Mouse (Mus musculus) intestine, embryonic 15.5 days (tissue): Measurements from ENCODE around the gene Lrrc41. TPM values are rescaled to one million over a fixed set of nuclear protein-coding genes. Genes with fewer than 3 reads are reported as not detected.

Source experiments
- ATAC-seq: fragments of 200-750 bp; cut with Nextera tagmentation; 2 replicates; pipeline ENCODE4 v1.8.0; 2017; ENCODE audit warnings: moderate TSS enrichment, moderate library complexity
- H3K27ac ChIP-seq: fragments of 300-500 bp; sonication (generic); 2 replicates; pipeline ENCODE4 v1.5.1; 2015; ENCODE audit warnings: mild to moderate bottlenecking, inconsistent platforms
- H3K27me3 ChIP-seq: fragments of 300-500 bp; sonication (generic); replicated peaks from 2 replicates; pipeline ENCODE4 v1.6.1; 2015; ENCODE audit warnings: inconsistent platforms
- H3K36me3 ChIP-seq: fragments of 300-500 bp; sonication (generic); 2 replicates; pipeline ENCODE4 v1.6.1; 2015; ENCODE audit warnings: inconsistent platforms
- H3K4me1 ChIP-seq: fragments of 300-500 bp; sonication (generic); replicated peaks from 2 replicates; pipeline ENCODE4 v1.6.1; 2015; ENCODE audit warnings: inconsistent platforms
- H3K4me2 ChIP-seq: fragments of 300-500 bp; sonication (generic); replicated peaks from 2 replicates; pipeline ENCODE4 v1.6.1; 2015; ENCODE audit warnings: mild to moderate bottlenecking, inconsistent platforms
- H3K4me3 ChIP-seq: fragments of 300-500 bp; sonication (generic); replicated peaks from 2 replicates; pipeline ENCODE4 v1.5.1; 2015; ENCODE audit warnings: inconsistent platforms
- H3K9ac ChIP-seq: fragments of 300-500 bp; sonication (generic); 2 replicates; pipeline ENCODE4 v1.6.1; 2015; ENCODE audit warnings: inconsistent platforms
- H3K9me3 ChIP-seq: fragments of 300-500 bp; sonication (generic); 2 replicates; pipeline ENCODE4 v1.6.1; 2016; ENCODE audit warnings: inconsistent platforms
- WGBS: fragments of 180-500 bp; shearing (Covaris S2); methylation state at CpG from one replicate; pipeline ENCODE4 v1.1.7; 2015; 5-methylcytosine and 5-hydroxymethylcytosine counted together
- polyA plus RNA-seq: library from polyadenylated mRNA; unstranded; fragments of >200 nt; fragmentation: Nextera tagmentation; extraction: Ambion mirVana; gene quantifications from 2 replicates; pipeline ENCODE4 v1.2.1, GENCODE M21; 2015

Gene Lrrc41
- polyA plus RNA-seq, 1 experiment from 2014 or later, result 70.9 TPM

GRCm38 (mm10) chr4:116057559-116057958 lies 17.5 kb upstream of the Lrrc41 start:
- Histone ChIP-seq H3K9me3 (no peaks in the 10 kb centered on the region), H3K9ac (no peak overlapping the region), H3K36me3 (no peaks in the 10 kb centered on the region), H3K4me2 (no peak overlapping the region), H3K27me3 (no peaks in the 10 kb centered on the region), H3K27ac (no peak overlapping the region), H3K4me3 (no peak overlapping the region), H3K4me1 (0 out of 2 replicates have a peak, but pooled peaks cover 3% of the 10 kb centered on the region)
- no peak for ATAC-seq
- WGBS, result 4% methylated on average over 1 of the region's 1 CpGs

- Histone ChIP-seq H3K9ac (no peak overlapping the region), H3K4me3 (no peak overlapping the region), H3K27me3 (no peaks in the 10 kb centered on the region), H3K27ac (no peak overlapping the region), H3K9me3 (no peaks in the 10 kb centered on the region), H3K36me3 (no peaks in the 10 kb centered on the region), H3K4me2 (no peak overlapping the region), H3K4me1 (no peaks in the 10 kb centered on the region)
- no peak for ATAC-seq
- WGBS, result 77% methylated on average over 5 of the region's 5 CpGs
Measured at GRCm38 (mm10) chr4:116059012-116059726, 15.9 kb upstream of the Lrrc41 start.

- no peaks in the 10 kb centered on the region for H3K9me3 ChIP-seq
- H3K27ac ChIP-seq, result no peak overlapping the region
- H3K9ac ChIP-seq, result no peak overlapping the region
- H3K4me1 ChIP-seq, result no peaks in the 10 kb centered on the region
- no peak overlapping the region for H3K4me2 ChIP-seq
- 25% methylated on average over 1 of the region's 1 CpGs for WGBS
- H3K36me3 ChIP-seq, result peaks cover 10% of the 10 kb centered on the region; the same call in 1 of the 2 replicates
- H3K4me3 ChIP-seq, result no peak overlapping the region
- ATAC-seq, result no peak
- H3K27me3 ChIP-seq, result no peaks in the 10 kb centered on the region
Measured at GRCm38 (mm10) chr4:116063855-116064254, 11.2 kb upstream of the Lrrc41 start.

GRCm38 (mm10) chr4:116070116-116070515 lies 5.0 kb upstream of the Lrrc41 start:
- H3K27me3 ChIP-seq, result no peaks in the 10 kb centered on the region
- no peak overlapping the region for H3K4me2 ChIP-seq
- H3K4me1 ChIP-seq, result peaks cover 5% of the 10 kb centered on the region; the same call in 1 of the 2 replicates
- ATAC-seq, result no peak
- WGBS, result 75% methylated on average over 6 of the region's 6 CpGs
- no peak overlapping the region for H3K27ac ChIP-seq
- no peak overlapping the region for H3K9ac ChIP-seq
- H3K9me3 ChIP-seq, result no peaks in the 10 kb centered on the region
- peaks cover 17% of the 10 kb centered on the region for H3K36me3 ChIP-seq
- H3K4me3 ChIP-seq, result no peak overlapping the region

- Histone ChIP-seq H3K4me3 (0 out of 2 replicates have a peak overlapping the region, but pooled peaks have one; percentile 6), H3K9ac (no peak overlapping the region), H3K4me1 (peaks cover 17% of the 10 kb centered on the region), H3K4me2 (peak overlapping the region; percentile 87), H3K27me3 (no peaks in the 10 kb centered on the region), H3K9me3 (no peaks in the 10 kb centered on the region), H3K27ac (no peak overlapping the region), H3K36me3 (peaks cover 14% of the 10 kb centered on the region)
- no peak for ATAC-seq
- WGBS, result 52% methylated on average over 4 of the region's 4 CpGs
Measured at GRCm38 (mm10) chr4:116073146-116073545, 1.9 kb upstream of the Lrrc41 start.

GRCm38 (mm10) chr4:116074145-116074675 lies 859 bp upstream of the Lrrc41 start:
- no peaks in the 10 kb centered on the region for H3K9me3 ChIP-seq
- no peak for ATAC-seq
- H3K36me3 ChIP-seq, result peaks cover 7% of the 10 kb centered on the region; the same call in 1 of the 2 replicates
- H3K4me2 ChIP-seq, result peak overlapping the region; percentile 87
- H3K4me1 ChIP-seq, result peaks cover 17% of the 10 kb centered on the region
- H3K27me3 ChIP-seq, result no peaks in the 10 kb centered on the region
- peak overlapping the region; percentile 98 for H3K27ac ChIP-seq
- peak overlapping the region; percentile 99 for H3K4me3 ChIP-seq
- WGBS, result 1% methylated on average over 8 of the region's 8 CpGs
- peak overlapping the region; percentile 99 for H3K9ac ChIP-seq

GRCm38 (mm10) chr4:116075631-116076368 lies 731 bp downstream of the Lrrc41 start:
- H3K27ac ChIP-seq, result peak overlapping the region; percentile 98
- peaks cover 17% of the 10 kb centered on the region for H3K4me1 ChIP-seq

GRCm38 (mm10) chr4:116076369-116077231 lies 1.5 kb downstream of the Lrrc41 start:
- H3K4me2 ChIP-seq, result peak overlapping the region; percentile 87
- H3K4me1 ChIP-seq, result peaks cover 17% of the 10 kb centered on the region
- H3K27me3 ChIP-seq, result no peaks in the 10 kb centered on the region
- H3K27ac ChIP-seq, result peak overlapping the region; percentile 98
- 2% methylated on average over 37 of the region's 37 CpGs for WGBS
- H3K36me3 ChIP-seq, result no peaks in the 10 kb centered on the region; the same call in 1 of the 2 replicates
- ATAC-seq, result peak; percentile 7
- H3K9ac ChIP-seq, result peak overlapping the region; percentile 99
- H3K9me3 ChIP-seq, result no peaks in the 10 kb centered on the region
- H3K4me3 ChIP-seq, result peak overlapping the region; percentile 99

More at GRCm38 (mm10) chr4:116075631-116076368, 731 bp downstream of the Lrrc41 start:
- peak overlapping the region; percentile 87 for H3K4me2 ChIP-seq
- H3K9me3 ChIP-seq, result no peaks in the 10 kb centered on the region
- no peaks in the 10 kb centered on the region; the same call in 1 of the 2 replicates for H3K36me3 ChIP-seq
- WGBS, result under 1% methylated on average over 76 of the region's 77 CpGs
- H3K4me3 ChIP-seq, result peak overlapping the region; percentile 99
- ATAC-seq, result peak; percentile 72
- no peaks in the 10 kb centered on the region for H3K27me3 ChIP-seq
- peak overlapping the region; percentile 99 for H3K9ac ChIP-seq

- peaks cover 17% of the 10 kb centered on the region for H3K4me1 ChIP-seq
- H3K27me3 ChIP-seq, result no peaks in the 10 kb centered on the region
- H3K4me2 ChIP-seq, result peak overlapping the region; percentile 87
- ATAC-seq, result no peak
- H3K36me3 ChIP-seq, result no peaks in the 10 kb centered on the region; the same call in 1 of the 2 replicates
- WGBS, result 55% methylated on average over 3 of the region's 3 CpGs
- H3K9ac ChIP-seq, result peak overlapping the region; percentile 99
- peak overlapping the region; percentile 99 for H3K4me3 ChIP-seq
- no peaks in the 10 kb centered on the region for H3K9me3 ChIP-seq
- H3K27ac ChIP-seq, result peak overlapping the region; percentile 98
Measured at GRCm38 (mm10) chr4:116077240-116078095, 2.4 kb downstream of the Lrrc41 start.

GRCm38 (mm10) chr4:116088510-116089249 lies 13.6 kb downstream of the Lrrc41 start:
- WGBS, result 90% methylated on average over 23 of the region's 23 CpGs
- Histone ChIP-seq H3K9me3 (no peaks in the 10 kb centered on the region), H3K36me3 (peaks cover 26% of the 10 kb centered on the region), H3K4me1 (no peaks in the 10 kb centered on the region), H3K27ac (no peak overlapping the region), H3K4me3 (no peak overlapping the region), H3K4me2 (no peak overlapping the region), H3K27me3 (no peaks in the 10 kb centered on the region), H3K9ac (no peak overlapping the region)
- ATAC-seq, result no peak
